Mouse (Mus musculus) liver, embryonic 14.5 days (tissue): Measurements from ENCODE around the gene Spg7.

ENCODE experiments used
- CTCF ChIP-seq: IDR thresholded peaks from 2 replicates; pipeline ENCODE4 v1.5.1; 2016; ENCODE audit warnings: antibody characterized with exemption, low read depth, control low read depth
- EP300 ChIP-seq: IDR thresholded peaks from 2 replicates; pipeline ENCODE4 v1.6.1; 2016; ENCODE audit warnings: antibody characterized with exemption, low read depth

GRCm38 (mm10) chr8:123021259-123021658, 41.5 kb upstream of the Spg7 start:
- TF ChIP-seq CTCF (no peak), EP300 (no peak)
